Mouse (Mus musculus) left cerebral cortex, postnatal 14 days (tissue): Measurements from ENCODE around the gene Sept6. TPM values are rescaled to one million over a fixed set of nuclear protein-coding genes. Genes with fewer than 3 reads are reported as not detected.
A peak's percentile ranks its signal among the peaks of the same experiment; 100 is the strongest.

Source experiments
- DNase-seq, 2 experiments: peaks; one replicate each; pipeline ENCODE4 v3.0.0; 2021 to 2022; ENCODE audit warnings: low spot score in 2 of 2, mixed read lengths in 1 of 2
- intact Hi-C: fragments of 180-260 bp; cut with DNase I; formaldehyde crosslinking; loops from one replicate; pipeline ENCODE4 v1.15.1; 2025
- long read RNA-seq, 2 experiments: library from polyadenylated mRNA; stranded (forward); transcript quantifications; one replicate each; pipeline ENCODE4 v2.0.0; 2021
- total RNA-seq, 2 experiments: library from RNA; stranded (reverse); gene quantifications; 2 replicates each; pipeline ENCODE4 v1.2.3; 2021

Gene Sept6
- 10 to 100 TPM; 72.5 to 75.0 TPM for total RNA-seq
- long read RNA-seq, experiment 1, full-length matches to known transcripts, result 88 of 135 reads
- long read RNA-seq, experiment 1, partial matches to known transcripts, result 8 of 135 reads
- long read RNA-seq, experiment 1, other reads (novel, unspliced or antisense), result 39 of 135 reads
- long read RNA-seq, experiment 2, transcript Sept6-202 (10 exons, 3,457 nt), result major isoform, 66 of 91 reads
- long read RNA-seq, experiment 2, partial matches to known transcripts, result 7 of 91 reads
- long read RNA-seq, experiment 2, other reads (novel, unspliced or antisense), result 15 of 91 reads

DNA sequence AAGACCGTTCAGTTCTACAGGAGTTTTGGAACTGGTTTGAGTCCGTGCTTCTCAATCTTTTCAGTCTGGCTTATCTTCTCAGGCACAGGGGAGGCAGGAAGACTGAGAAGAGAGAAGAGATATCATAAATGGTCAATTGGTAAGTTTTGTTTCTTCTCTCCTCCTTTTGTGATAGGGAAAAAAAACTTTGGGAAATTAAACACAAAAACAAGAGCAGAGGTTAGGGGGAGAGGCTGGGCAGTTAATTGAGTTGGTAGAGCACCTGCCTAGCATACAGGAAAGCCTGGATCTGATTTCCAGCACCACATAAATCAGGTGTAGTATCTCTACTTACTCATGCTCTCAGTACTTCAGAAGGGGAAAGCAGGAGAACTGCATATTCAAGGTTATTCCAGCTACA is at the start of gene Sept6:
Gene Sept6 (minus strand): TSS at position 101 of the 400 bp plus-strand sequence.
- DNase-seq, result no peak
- intact Hi-C loops, result no loop called here

- peak; percentile 11 to 38 for DNase-seq
Observed at GRCm38 (mm10) chrX:37028378-37028777, 36.8 kb upstream of the Sept6 start.

DNA sequence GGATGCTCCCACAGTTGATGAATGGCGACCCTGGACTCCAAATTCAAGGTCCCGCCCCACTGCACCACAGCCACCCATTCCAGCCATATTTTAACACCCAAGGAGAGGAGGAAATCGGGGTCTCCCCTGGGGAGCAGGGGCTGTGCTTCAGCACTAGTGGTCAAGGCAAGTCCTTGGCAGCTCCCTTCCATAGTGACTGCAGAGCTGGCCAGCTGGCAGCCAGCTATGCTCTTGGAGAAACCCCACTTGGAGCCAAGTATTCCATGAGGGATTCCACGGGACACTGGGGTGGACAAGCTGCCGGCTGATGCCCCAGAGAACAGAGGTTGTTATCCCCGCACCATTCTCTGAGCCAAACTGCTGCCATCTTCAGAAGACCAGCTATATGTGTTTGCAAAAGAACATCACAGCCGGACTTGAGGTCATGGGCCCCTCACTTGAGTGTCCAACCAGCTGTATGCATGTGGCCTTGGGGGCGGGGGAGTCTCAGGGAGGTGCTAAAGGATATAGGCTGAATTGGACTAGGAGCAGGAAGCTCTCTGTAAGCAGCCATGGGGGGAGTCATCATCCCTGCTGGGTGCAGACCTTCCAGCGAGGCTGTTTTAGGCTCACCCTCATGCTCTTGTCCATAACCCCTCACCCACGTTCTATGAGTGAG is 32.2 kb upstream of the Sept6 start:
- intact Hi-C loops, result no loop called here
- no peak for DNase-seq

More at GRCm38 (mm10) chrX:37028378-37028777, 36.8 kb upstream of the Sept6 start:
- intact Hi-C loops, result no loop called here

GRCm38 (mm10) chrX:37022690-37023089 is 31.1 kb upstream of the Sept6 start:
- intact Hi-C loops, result loop anchor here (1.0 kb wide), 1 partner anchor 92 kb away; no protein-coding TSS in a partner anchor
- peak; percentile 39 to 78 for DNase-seq

DNA sequence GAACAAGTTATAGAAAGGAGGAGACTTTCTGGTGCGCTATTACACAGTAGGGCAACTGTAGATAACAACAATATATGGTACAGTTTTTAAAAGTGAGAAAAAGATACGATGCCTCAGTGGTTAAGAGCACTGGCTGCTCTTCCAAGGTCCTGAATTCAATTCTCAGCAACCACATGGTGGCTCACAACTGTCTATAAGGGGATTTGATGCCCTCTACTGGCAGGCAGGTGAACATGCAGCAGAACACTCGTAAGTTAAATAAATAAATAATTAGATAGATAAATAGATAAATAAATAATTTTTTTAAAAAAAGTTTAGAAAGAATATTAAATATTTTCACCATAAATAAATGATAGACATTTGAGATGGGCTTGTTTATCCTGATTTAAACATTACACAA is 27.5 kb upstream of the Sept6 start:
- intact Hi-C loops, result no loop called here
- DNase-seq, result no peak

- no peak for DNase-seq
- intact Hi-C loops, result no loop called here
Observed at GRCm38 (mm10) chrX:37018150-37018654, 26.6 kb upstream of the Sept6 start.

DNA sequence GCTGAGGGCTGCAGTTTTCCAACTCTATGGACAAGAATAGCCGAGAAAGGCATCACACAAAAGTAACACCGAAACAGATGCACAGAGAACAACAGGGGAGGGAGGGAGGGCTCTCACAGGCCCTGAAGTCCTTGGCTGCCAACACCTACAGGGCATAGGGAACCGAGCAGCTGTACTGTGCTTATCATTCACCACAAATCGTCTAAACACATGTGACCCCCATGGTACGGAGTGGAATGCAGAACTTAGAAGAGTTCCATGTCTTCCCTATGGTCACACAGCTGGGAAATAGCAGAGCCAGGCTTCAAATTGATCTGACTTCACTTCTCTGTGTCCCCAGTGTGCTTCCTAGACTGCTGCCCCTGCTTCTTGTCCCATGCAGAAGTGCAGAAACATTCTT is 22.3 kb upstream of the Sept6 start:
- intact Hi-C loops, result no loop called here
- DNase-seq, result no peak

GRCm38 (mm10) chrX:36991039-36991438 is 555 bp downstream of the Sept6 start:
- intact Hi-C loops, result no loop called here
- no peak for DNase-seq

GRCm38 (mm10) chrX:36989752-36990404 is 1.7 kb downstream of the Sept6 start:
- DNase-seq, result no peak
- intact Hi-C loops, result no loop called here

- DNase-seq, result peak; percentile 45 to 53
- intact Hi-C loops, result no loop called here
Observed at GRCm38 (mm10) chrX:36989234-36989751, 2.3 kb downstream of the Sept6 start.

DNA sequence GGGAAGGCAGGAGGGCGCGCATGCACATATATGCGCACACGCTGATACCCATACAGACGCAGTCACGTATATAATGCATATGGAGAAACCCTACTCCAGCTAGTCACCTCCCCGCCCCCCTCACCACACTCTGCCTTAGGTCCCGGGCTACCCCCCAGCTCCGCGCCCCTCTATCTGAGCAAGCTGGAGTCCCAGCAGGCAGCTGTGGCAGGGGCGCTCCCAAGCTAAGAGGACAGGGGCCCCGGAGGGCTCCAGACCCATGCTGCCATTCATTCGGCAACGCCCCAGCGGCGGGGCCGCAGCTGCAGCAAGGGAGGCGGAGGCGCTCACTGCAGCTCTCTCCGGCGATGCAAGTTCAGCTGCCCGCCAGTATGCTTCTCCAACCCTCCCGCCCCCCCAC is 2.8 kb downstream of the Sept6 start:
- DNase-seq, result no peak
- intact Hi-C loops, result no loop called here

- intact Hi-C loops, result no loop called here
- DNase-seq, result no peak
Observed at GRCm38 (mm10) chrX:36987851-36988250, 3.7 kb downstream of the Sept6 start.

GRCm38 (mm10) chrX:36985041-36985440 is 6.6 kb downstream of the Sept6 start:
- no peak for DNase-seq
- intact Hi-C loops, result no loop called here

DNA sequence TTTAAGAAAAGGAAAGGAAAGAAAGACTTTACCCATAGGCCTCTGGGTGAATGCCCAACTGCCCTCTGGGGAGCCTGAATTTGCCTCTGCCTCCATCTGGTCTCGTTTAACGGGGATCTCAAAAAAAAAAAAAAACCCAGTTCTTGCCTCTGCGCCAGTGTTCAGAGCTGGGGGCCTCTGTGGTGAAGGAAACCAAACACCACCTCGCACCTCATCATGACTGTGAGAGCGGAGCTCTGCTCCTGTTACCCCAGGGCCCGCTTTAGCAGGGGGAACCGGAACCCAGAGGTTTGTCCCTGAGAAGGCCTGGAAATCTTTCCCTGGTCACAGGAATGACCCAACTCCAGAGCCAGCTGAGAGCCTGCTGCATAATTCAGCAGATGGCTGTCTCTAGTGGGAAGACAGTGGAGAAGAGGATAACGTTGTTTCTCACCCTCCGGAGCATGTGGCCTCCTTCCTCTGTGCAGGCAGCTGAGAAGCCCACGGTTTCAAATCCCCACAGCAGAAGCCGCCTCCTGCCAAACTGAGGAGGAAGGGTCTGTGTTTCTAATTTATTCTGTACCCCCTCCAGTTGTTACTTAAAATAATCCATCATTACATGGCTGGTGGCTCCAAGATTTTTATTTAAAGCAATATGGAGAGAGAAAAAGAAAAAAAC is 7.8 kb downstream of the Sept6 start:
- DNase-seq, result peak; percentile 38 to 44
- intact Hi-C loops, result no loop called here

GRCm38 (mm10) chrX:36982892-36983653 is 8.5 kb downstream of the Sept6 start:
- no peak for DNase-seq
- intact Hi-C loops, result no loop called here

DNA sequence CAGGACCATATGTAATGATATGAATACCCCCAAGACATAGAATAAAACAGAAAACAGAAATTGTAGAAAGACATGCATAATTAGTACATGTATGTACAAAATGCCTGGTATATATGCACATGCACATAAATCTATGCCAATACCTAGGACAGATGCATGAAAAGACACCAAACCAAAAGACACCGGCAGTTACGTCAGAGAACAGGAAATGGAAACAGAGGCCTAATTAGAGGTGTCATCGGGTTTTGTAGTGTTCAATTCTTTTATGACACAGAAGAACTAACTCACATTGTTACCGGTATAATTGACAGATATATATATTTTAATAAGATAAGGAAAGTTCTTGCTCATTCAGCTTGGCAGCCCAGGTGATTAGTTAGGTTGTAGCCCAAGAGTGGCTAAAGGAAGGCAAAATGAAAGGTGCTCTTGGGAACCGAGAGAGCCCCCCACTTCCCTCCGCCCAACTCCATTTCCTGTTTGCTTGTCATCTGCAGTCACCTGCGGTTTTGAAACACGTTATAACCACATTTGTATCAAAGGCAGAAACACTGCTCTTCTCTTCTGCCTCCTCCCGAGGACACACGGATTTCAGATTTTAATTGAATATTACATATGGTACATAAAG is 10.9 kb downstream of the Sept6 start:
- DNase-seq, result no peak
- intact Hi-C loops, result no loop called here

DNA sequence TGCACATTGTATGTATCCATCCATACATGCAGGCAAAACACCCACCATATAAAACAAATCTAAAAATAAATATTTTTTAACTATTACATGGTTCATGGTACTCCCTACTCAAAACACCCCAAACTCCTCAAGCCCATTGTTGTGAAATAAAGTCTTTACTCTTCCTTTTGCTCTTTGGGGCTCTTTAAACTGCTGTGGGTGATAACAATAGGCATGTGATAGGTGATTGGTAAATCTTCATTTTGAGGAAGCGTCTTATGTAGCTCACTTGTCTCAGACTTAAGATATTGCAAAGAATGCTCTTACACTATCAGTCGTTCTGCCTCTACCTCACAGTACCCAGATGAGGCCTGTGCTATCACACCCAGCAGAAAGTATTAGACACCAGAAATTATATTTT is 13.7 kb downstream of the Sept6 start:
- no peak for DNase-seq
- intact Hi-C loops, result no loop called here

DNA sequence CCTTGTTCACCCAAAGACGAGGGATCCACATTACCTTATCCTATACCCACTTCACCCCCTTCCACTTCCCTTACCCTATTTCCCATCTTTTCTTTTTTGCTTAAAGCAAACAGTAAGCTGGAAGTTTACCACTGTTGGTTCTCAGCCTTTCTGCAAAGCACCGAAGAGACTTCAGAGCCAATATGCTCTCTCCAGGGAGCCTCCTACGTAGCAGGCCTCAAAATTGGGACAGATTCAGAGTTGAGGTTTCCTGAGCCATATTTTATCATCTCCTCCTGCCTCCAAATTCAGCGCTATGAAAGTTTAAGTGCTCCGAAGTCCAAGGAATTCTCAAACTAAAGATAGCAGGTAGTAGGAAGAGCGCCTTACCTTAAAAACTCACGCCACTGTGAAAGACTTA is 14.6 kb downstream of the Sept6 start:
- intact Hi-C loops, result no loop called here
- peak in 1 of 2 experiments; percentile 15 for DNase-seq

DNA sequence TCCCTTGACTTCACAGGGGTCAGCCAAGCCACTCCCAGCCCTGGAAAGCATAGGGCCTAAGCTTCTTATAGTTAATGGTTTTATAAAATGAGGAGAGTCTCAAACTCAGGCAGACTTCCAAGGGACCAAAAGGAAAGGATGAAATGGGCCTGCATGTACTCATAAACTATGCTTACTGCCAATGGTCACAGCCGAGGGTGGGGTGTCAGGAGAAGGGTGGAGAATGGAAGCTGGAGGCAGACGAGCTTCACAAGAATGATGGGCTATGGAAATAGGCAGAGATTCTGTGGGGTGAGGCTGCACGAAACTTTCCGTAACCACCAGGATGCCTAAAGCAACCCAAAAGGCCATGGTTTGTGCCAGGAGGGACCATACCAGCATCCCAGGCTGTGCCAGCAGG is 15.3 kb downstream of the Sept6 start:
- intact Hi-C loops, result no loop called here
- DNase-seq, result no peak
